Mouse (Mus musculus) limb, embryonic 13.5 days (tissue): ENCODE results near the gene Gm20479. TPM values are rescaled to one million over a fixed set of nuclear protein-coding genes. Genes with fewer than 3 reads are reported as not detected.
A peak's percentile ranks its signal among the peaks of the same experiment; 100 is the strongest.

ENCODE experiments used
- ATAC-seq: fragments of 200-750 bp; cut with Nextera tagmentation; 2 replicates; pipeline ENCODE4 v1.8.0; 2017; ENCODE audit warnings: low read depth, moderate number of reproducible peaks, moderate TSS enrichment; ENCODE audit not compliant: low FRiP score
- H3K27ac ChIP-seq: fragments of 300-500 bp; sonication (generic); 2 replicates; pipeline ENCODE4 v1.5.1; 2015; ENCODE audit warnings: inconsistent platforms, mild to moderate bottlenecking, moderate library complexity
- H3K27me3 ChIP-seq: fragments of 300-500 bp; sonication (generic); 2 replicates; pipeline ENCODE4 v1.6.1; 2015; ENCODE audit warnings: mild to moderate bottlenecking, inconsistent platforms
- H3K36me3 ChIP-seq: fragments of 300-500 bp; sonication (generic); 2 replicates; pipeline ENCODE4 v1.6.1; 2015; ENCODE audit warnings: inconsistent platforms, mild to moderate bottlenecking, moderate library complexity
- H3K4me1 ChIP-seq: fragments of 300-500 bp; sonication (generic); 2 replicates; pipeline ENCODE4 v1.6.1; 2015; ENCODE audit warnings: inconsistent platforms
- H3K4me2 ChIP-seq: fragments of 300-500 bp; sonication (generic); replicated peaks from 2 replicates; pipeline ENCODE4 v1.6.1; 2015; ENCODE audit warnings: inconsistent platforms, mild to moderate bottlenecking, moderate library complexity
- H3K4me3 ChIP-seq: fragments of 300-500 bp; sonication (generic); 2 replicates; pipeline ENCODE4 v1.5.1; 2015; ENCODE audit warnings: moderate library complexity, mild to moderate bottlenecking, inconsistent platforms
- H3K9ac ChIP-seq: fragments of 300-500 bp; sonication (generic); 2 replicates; pipeline ENCODE4 v1.6.1; 2015; ENCODE audit warnings: mild to moderate bottlenecking, inconsistent platforms
- H3K9me3 ChIP-seq: fragments of 300-500 bp; sonication (generic); 2 replicates; pipeline ENCODE4 v1.6.1; 2016; ENCODE audit warnings: inconsistent platforms
- WGBS: fragments of 180-500 bp; shearing (Covaris S2); methylation state at CpG from one replicate; pipeline ENCODE4 v1.1.7; 2015; 5-methylcytosine and 5-hydroxymethylcytosine counted together
- polyA plus RNA-seq: library from polyadenylated mRNA; unstranded; fragments of >200 nt; fragmentation: Nextera tagmentation; extraction: Ambion mirVana; gene quantifications from 2 replicates; pipeline ENCODE4 v1.2.1, GENCODE M21; 2015

Gene Gm20479
- not detected in 2 replicates for polyA plus RNA-seq

DNA sequence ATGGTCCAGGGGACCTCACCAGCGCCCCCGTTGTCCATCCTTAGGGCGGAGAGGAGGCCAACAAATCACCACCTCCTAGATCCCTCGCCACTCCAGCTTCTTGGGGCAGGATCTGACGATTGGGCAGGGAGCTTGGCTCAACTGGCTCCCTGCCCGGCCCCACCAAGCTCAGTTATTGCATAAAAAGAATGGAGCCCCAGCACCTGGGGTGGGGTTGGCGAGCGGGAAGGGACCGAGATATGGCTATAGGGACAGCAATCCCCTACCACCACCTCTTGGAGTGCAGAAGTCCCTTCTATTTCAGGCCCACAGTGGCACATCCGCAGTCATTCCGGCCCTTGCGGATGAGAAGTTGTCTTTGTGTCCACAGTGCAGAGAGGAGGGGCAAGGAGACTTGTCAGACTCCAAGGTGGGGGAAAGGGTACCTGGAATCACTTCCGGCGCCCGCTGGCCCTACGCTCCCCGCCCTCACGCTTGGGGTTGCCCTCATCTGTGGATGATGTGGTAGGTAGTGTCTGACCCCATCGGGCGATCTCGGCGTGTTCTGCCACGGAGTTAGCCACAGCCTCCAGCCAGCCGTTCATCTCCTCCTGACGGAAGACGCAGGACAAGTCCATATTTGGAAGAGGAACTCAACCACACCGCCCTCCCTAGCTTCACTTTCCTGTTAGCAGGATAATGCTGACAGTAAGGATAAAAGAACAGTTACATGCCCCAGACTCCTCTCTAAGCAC, at the start of gene Gm20479:
Gene Gm20479, minus strand, starts transcription at position 559 of the 734 bp plus-strand sequence.
- ATAC-seq: no peak
- no peaks in the 10 kb centered on the region for H3K9me3 ChIP-seq
- H3K9ac ChIP-seq: peak within 1 kb of the TSS; percentile 39
- 3% methylated on average over 27 of the region's 27 CpGs for WGBS
- peaks cover 27% of the 10 kb centered on the region for H3K4me1 ChIP-seq
- peak within 1 kb of the TSS; percentile 82 for H3K4me2 ChIP-seq
- H3K4me3 ChIP-seq: peak within 1 kb of the TSS; percentile 67
- H3K27ac ChIP-seq: 0 out of 2 replicates have a peak within 1 kb of the TSS, but pooled peaks have one; percentile 15
- 0 out of 2 replicates have a peak, but pooled peaks cover 7% of the 10 kb centered on the region for H3K36me3 ChIP-seq
- peaks cover 32% of the 10 kb centered on the region for H3K27me3 ChIP-seq

DNA sequence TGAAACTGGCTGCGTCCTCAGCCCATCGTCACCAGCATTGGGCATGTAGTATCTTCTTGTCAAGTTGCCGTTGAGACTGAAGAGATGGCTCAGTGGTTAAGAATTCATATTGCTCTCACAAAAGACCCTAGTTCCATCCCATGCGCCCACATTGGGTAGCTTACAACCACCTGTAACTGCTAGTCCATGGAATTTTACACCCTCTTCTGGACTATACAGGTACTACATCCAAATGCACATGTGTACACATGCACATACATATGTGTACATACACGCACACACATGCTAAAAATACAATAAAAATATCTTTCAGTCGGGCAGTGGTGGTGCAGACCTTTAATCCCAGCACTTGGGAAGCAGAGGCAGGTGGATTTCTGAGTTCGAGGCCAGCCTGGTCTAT, 49.3 kb upstream of the Gm20479 start:
- Histone ChIP-seq H3K9me3 (peaks cover 12% of the 10 kb centered on the region; the same call in 1 of the 2 replicates), H3K9ac (no peak overlapping the region), H3K27ac (no peak overlapping the region), H3K27me3 (peaks cover 99% of the 10 kb centered on the region), H3K4me2 (no peak overlapping the region), H3K36me3 (no peaks in the 10 kb centered on the region), H3K4me3 (no peak overlapping the region), H3K4me1 (peaks cover 21% of the 10 kb centered on the region)
- no peak for ATAC-seq
- 83% methylated on average over 7 of the region's 7 CpGs for WGBS

DNA sequence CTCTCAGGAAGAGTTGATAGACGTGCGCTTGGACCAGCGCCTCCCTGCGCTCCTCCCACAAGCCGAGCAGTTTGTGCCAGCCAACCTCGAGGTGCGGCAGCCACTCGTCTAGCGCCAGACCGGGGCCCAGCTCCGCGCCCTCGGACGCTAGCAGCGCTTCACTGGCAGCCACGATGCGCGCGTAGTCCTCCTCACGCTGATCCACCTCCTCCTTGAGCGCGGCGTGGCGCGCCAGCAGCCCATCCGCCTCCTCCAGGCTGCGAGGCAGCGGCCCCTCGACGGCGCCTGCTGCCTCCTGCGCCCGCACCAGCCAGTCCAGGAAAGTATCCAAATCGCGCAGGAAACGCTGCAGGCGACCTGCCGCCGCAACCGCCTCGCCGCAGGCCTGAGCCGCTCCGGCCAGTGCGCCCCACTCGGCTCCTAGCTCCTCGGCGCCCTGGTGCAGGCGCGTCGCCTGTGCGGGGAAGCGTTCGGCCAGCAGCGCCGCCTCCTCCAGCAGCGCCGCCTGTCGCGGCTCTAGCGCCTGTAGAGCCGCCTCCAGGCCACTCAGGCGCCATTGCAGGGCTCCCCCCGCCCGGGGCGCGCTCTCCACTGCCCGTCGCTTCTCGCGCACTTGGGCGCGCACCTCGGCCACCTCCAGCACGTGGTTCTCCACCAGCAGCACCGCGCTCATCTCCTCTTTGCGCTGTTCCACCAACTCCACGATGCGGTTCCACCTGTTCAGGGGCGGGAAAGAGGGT, 47.2 kb upstream of the Gm20479 start:
- Histone ChIP-seq H3K4me3 (peak overlapping the region; percentile 22), H3K4me1 (peaks cover 21% of the 10 kb centered on the region), H3K4me2 (peak overlapping the region; percentile 49), H3K27ac (no peak overlapping the region), H3K9me3 (peaks cover 12% of the 10 kb centered on the region; the same call in 1 of the 2 replicates), H3K9ac (no peak overlapping the region), H3K36me3 (no peaks in the 10 kb centered on the region), H3K27me3 (peaks cover 96% of the 10 kb centered on the region)
- WGBS: 6% methylated on average over 79 of the region's 81 CpGs
- no peak for ATAC-seq

DNA sequence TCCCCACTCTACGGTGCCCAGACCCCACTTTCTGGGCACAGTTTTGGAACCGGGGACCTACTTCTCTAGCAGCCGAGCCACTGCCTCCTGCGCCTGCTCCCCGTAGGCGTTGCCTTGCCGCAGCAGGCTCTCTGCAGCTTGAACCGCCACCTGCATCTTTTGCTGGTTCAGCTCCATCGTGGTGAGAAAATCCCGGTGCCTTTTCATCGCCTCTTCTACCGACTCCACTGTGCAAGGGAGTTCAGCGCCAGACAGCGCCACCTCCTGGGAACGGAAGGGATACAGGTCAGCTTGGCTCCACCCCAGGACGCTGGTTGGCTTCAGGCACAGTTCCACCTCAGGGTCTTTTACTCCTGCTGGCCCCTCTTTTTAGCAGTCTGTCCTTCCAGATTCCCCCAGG, 45.5 kb upstream of the Gm20479 start:
- H3K4me1 ChIP-seq: peaks cover 6% of the 10 kb centered on the region; the same call in 1 of the 2 replicates
- no peak overlapping the region for H3K9ac ChIP-seq
- H3K36me3 ChIP-seq: no peaks in the 10 kb centered on the region
- H3K27me3 ChIP-seq: peaks cover 96% of the 10 kb centered on the region
- WGBS: 9% methylated on average over 16 of the region's 16 CpGs
- H3K27ac ChIP-seq: no peak overlapping the region
- peaks cover 12% of the 10 kb centered on the region; the same call in 1 of the 2 replicates for H3K9me3 ChIP-seq
- no peak overlapping the region for H3K4me2 ChIP-seq
- H3K4me3 ChIP-seq: no peak overlapping the region
- no peak for ATAC-seq

DNA sequence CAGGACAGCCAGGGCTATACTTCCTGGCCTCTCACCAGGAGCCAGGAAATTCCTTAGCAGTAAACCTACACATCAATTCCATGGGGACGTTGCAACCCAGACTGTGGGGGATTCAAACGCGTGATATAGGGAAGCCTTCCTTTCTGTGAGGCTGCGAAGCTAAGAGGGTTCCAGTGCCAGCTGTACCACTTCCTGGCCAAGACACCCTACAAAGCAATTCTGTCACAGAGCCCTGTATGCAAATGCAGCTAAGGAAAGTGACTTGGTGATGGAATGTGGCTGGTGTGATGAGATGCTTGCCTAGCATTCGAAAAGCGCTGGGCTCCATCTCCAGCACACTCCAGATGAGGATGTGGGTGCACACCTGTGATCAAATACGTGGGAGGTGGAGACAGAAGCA, 43.3 kb upstream of the Gm20479 start:
- Histone ChIP-seq H3K4me1 (peaks cover 11% of the 10 kb centered on the region; the same call in 1 of the 2 replicates), H3K9ac (no peak overlapping the region), H3K4me3 (no peak overlapping the region), H3K36me3 (no peaks in the 10 kb centered on the region), H3K9me3 (peaks cover 7% of the 10 kb centered on the region; the same call in 1 of the 2 replicates), H3K4me2 (no peak overlapping the region), H3K27me3 (peaks cover 96% of the 10 kb centered on the region), H3K27ac (no peak overlapping the region)
- ATAC-seq: no peak
- 73% methylated on average over 7 of the region's 7 CpGs for WGBS

DNA sequence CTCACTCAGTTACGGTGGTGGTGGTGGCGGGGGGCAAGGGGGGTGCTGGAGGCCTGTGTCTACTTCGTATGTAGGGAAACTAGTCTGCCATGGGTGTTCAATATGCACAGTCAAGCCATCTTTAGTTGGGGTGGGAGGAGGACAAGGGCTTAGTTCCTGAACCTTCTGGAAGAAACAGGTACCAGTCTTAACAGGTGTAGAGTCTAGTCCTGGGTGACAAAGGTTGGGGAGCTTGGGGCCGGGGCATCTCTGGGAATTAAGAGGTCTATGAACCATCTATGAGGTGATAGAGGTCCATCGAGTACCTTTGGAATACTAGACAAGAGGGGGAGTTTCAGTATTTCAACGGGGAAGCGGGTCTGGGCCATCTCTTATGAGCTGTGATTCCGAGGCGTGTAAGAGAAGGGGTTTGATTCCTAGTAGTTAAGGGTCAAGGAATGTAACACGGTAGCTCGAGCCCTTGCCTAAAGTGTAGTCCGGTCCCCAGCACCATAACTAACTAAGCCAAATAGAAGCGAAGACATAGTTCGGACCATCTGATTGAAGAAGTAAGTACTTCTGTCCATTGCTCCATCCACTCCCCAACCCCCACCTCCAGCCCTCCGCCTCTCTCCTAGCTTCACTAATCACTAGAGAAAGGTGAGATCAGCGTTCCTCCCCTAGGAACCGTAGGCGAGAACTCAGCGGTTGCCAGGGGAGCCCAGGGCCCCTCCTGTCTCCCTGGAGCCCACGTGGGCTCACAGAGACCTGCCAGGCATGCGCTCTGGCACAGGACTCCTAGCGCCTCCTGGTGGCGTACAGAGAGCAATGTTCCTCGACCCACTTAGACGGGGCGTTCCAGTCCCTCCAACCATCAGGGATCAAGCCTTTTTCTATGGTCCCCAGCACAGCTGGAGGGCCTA, 40.1 kb upstream of the Gm20479 start:
- 0 out of 2 replicates have a peak, but pooled peaks have one; percentile 14 for ATAC-seq
- WGBS: 17% methylated on average over 26 of the region's 26 CpGs

DNA sequence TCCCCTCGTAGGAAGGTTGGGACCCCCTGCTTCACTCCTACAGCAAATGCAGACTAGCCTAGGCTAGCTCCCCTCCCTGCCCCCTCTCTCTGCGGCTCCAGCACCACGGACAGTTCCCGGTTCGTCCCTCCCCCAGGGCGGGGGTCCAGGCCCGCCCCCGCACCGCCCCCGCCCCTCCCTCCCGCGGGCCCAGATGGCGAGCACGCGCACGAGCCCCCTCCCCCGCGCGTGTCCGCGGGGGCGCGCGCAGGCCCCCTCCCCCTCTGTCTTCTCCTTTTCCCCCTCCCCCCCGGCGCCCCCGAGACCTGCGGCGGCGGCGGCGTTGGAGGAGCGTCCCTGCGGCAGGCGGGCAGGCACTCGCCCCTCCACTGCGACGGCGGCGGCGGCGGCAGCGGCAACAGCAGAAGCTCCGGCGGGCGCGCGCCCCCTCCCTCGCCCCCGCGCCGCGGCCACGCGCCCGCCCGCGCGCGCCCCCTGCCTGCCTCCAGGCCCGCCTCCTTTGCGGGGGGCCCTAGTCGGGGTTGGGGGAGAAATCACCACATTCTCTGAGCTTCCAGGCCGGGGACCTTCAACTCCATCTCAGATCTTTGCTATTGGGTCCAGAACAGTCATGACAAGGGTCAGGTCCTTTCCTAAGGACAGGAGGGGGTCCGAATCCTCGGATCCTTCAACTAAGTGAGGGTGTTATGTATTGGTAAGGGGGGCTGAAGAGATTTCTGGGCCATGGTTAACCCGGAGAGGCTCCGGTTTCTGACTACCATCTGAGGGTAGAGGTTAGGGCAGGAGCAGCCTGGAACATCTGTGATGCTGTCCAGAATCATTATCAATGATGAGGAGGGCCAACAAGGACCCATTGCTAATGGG, 39.2 kb upstream of the Gm20479 start:
- no peaks in the 10 kb centered on the region for H3K9me3 ChIP-seq
- peak; percentile 30; the same call in 1 of the 2 replicates for ATAC-seq
- 3% methylated on average over 42 of the region's 68 CpGs for WGBS
- H3K9ac ChIP-seq: peak overlapping the region; percentile 50
- H3K4me2 ChIP-seq: peak overlapping the region; percentile 82
- no peak overlapping the region for H3K27ac ChIP-seq
- H3K4me3 ChIP-seq: peak overlapping the region; percentile 51
- no peaks in the 10 kb centered on the region for H3K36me3 ChIP-seq
- H3K27me3 ChIP-seq: peaks cover 97% of the 10 kb centered on the region
- peaks cover 6% of the 10 kb centered on the region; the same call in 1 of the 2 replicates for H3K4me1 ChIP-seq

More for the DNA sequence above, 40.1 kb upstream of the Gm20479 start:
- Histone ChIP-seq H3K4me2 (peak overlapping the region; percentile 82; the same call in 1 of the 2 replicates), H3K27ac (no peak overlapping the region), H3K4me3 (0 out of 2 replicates have a peak overlapping the region, but pooled peaks have one; percentile 51), H3K36me3 (no peaks in the 10 kb centered on the region), H3K27me3 (peaks cover 97% of the 10 kb centered on the region), H3K9ac (no peak overlapping the region), H3K4me1 (peaks cover 6% of the 10 kb centered on the region; the same call in 1 of the 2 replicates), H3K9me3 (no peaks in the 10 kb centered on the region)

DNA sequence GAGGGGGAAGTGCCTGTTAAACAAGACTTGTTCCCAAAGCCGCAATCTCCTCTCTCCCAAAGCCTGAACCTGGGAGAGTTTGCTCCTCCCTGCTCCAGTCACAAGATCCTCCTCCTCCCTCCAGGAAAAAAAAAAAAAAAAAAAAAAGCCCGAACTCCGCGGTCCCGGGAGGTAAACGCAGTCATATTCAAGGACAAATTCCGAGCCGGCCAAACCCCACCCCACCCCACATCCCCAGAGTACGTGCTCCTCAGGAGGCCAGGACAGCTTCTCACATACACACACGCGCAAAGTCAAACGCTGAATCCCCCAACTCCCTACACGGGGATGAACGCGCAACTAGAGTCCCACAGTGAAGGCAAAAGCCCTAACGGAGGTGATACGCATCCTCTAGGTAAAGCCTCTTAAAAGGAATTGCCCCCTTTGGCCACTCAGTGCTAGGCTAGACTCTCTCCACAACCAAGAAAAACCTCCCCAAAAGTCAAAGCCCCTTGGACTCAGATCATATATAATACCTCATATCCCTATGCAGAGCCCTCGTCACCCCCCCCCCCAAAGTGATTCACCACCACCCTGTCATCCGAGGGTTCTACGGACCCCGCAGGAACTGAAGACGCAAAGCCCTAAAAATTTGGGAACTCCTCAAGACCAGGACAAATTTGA, 38.4 kb upstream of the Gm20479 start:
- Histone ChIP-seq H3K36me3 (no peaks in the 10 kb centered on the region), H3K9me3 (no peaks in the 10 kb centered on the region), H3K4me1 (peaks cover 6% of the 10 kb centered on the region; the same call in 1 of the 2 replicates), H3K4me3 (peak overlapping the region; percentile 51), H3K9ac (no peak overlapping the region), H3K27ac (no peak overlapping the region), H3K27me3 (peaks cover 97% of the 10 kb centered on the region), H3K4me2 (peak overlapping the region; percentile 82)
- ATAC-seq: no peak
- 4% methylated on average over 22 of the region's 22 CpGs for WGBS

DNA sequence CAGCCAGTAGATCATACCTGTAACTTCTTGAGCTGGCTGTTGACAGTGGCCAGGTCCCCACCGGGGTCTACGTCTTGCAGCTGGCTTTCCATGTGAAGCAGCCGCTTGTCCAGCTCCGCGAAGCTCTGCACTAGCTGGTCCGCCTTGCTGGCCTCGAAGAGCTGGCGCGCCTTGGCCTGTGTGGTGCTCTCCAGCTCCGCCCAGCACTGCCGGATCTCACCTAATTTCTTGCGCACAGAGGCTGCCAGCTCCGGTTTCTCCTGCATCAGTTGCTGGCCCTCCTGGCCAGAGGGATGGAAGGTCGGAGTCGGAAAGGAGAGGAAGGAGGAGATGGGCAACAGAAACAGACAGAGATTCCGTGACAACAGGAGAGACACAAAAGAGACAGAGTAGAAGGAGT, 34.2 kb upstream of the Gm20479 start:
- Histone ChIP-seq H3K27me3 (peaks cover 64% of the 10 kb centered on the region), H3K4me3 (no peak overlapping the region), H3K9me3 (no peaks in the 10 kb centered on the region), H3K4me2 (no peak overlapping the region), H3K27ac (no peak overlapping the region), H3K9ac (no peak overlapping the region), H3K4me1 (peaks cover under 1% of the 10 kb centered on the region; the same call in 1 of the 2 replicates), H3K36me3 (no peaks in the 10 kb centered on the region)
- WGBS: 38% methylated on average over 16 of the region's 16 CpGs
- no peak for ATAC-seq

DNA sequence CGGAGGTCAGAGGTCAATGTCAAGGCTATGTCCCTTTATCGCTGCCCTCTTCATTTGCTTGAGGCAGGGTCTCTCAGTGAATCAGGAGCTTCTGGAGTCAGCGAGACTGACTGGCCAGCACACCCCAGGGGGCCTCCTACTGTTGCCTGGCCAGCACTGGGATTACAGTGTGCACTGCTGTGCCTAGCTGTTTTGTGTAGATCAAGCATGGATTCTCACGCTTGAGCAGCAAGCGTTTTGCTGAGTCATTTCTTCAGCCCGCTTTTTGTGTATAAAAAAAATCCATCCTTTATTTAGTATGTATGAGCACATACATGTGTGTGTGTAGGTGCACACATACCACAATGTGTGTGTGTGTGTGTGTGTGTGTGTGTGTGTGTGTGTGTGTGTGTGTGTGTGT, 32.0 kb upstream of the Gm20479 start:
- peaks cover 43% of the 10 kb centered on the region for H3K27me3 ChIP-seq
- H3K4me1 ChIP-seq: 0 out of 2 replicates have a peak, but pooled peaks cover 2% of the 10 kb centered on the region
- WGBS: 68% methylated on average over 6 of the region's 6 CpGs
- H3K27ac ChIP-seq: no peak overlapping the region
- no peak overlapping the region for H3K4me2 ChIP-seq
- H3K9ac ChIP-seq: no peak overlapping the region
- H3K36me3 ChIP-seq: no peaks in the 10 kb centered on the region
- H3K4me3 ChIP-seq: no peak overlapping the region
- no peaks in the 10 kb centered on the region for H3K9me3 ChIP-seq
- ATAC-seq: no peak
